Mouse (Mus musculus) layer of hippocampus, adult 9-11 months (tissue): ENCODE results near the gene Il9r.
A peak's percentile ranks its signal among the peaks of the same experiment; 100 is the strongest.

ENCODE experiments used
- DNase-seq: peaks from one replicate; pipeline ENCODE4 v3.0.0; 2022

Gene Il9r

GRCm38 (mm10) chr11:32157791-32158594 is 42.1 kb downstream of the Il9r start:
- peak; percentile 76 for DNase-seq

GRCm38 (mm10) chr11:32156854-32157630 is 43.0 kb downstream of the Il9r start:
- DNase-seq = no peak

DNA sequence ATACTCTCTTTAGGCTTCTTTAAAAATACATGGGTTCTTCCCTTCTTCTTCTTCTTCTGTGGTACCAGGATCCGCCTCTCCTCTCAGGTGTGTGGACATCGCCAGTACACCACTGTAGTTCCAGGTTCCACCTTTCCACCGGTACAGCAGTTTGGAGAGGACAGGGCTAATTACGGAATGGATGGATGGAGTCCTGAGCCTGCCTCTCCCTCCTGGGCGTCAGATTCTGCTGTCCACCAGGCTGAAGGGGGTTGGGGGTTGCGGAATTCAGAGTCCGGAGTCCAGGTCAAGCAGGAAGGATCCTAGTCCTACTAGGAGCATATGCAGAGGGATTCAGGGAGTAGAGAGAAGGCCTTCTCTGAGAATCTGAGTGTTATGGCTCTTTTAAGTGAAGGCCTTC is 46.9 kb downstream of the Il9r start:
- DNase-seq = no peak

DNA sequence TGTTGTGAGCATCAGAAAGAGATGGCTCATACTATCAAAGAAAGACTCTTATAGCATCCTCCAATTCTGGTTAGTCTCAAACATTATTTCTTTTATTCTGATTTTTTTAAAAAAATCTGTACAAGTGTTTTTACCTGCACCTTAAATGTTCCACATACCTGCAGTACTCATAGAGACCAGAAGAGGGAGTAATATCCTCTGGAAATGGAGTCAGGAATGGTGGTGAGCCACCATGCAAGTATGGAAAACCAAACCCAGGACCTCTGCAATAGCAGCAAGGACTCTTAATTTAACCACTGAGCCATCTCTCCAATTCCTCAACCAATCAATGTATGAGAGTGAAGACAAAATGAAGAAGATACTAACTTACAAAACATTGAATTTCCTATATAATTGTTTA is 47.3 kb downstream of the Il9r start:
- DNase-seq = no peak

- DNase-seq = no peak
Measured at GRCm38 (mm10) chr11:32151243-32151642, 48.8 kb downstream of the Il9r start.

- no peak for DNase-seq
Measured at GRCm38 (mm10) chr11:32149605-32150004, 50.5 kb downstream of the Il9r start.

GRCm38 (mm10) chr11:32142771-32143170 is 57.3 kb downstream of the Il9r start:
- DNase-seq = no peak

DNA sequence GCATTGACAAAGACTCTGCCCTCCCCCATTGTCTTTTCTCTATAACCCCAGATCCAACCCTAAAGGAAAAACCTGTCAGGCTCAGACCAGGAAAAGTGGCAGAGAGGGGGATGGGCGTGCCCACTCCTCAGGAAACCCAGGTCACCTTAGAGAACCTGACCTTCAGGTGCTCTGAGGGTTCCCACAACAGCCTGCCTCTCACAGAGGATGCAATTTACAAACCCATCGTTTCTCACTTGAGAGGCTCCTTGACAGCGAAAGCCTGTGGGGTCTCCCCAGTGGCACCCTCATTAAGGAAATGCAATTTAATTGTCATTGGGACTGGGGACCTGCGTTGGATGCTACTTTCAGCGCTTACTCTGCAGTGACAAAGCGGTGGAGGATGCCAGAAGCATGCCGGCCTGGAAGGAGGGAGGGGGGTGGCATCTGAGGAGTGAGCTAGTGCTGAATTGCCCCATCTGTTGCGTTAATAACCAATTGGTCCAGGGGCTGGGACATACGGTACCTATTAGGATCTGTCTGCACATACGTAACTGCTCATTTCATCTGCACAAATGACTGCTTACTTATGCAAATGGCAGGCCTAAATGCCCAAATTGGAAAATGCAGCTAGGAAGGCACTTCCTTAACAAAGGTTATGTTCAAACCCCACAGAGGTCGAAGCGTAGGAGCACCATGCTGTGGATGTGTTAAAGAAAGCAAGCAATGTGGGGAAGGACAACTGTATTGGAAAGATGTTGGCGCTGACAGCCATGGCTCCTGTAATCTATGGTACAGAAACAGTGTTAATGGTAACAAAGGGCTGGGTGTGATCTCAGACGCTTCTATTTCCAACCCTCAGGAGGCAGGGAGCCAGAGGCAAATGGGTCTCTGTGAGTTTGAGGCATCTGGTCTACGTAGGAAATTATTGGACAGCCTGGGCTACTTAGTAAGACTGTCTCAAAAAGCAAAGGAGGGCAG is 58.2 kb downstream of the Il9r start:
- peak; percentile 62 for DNase-seq

DNA sequence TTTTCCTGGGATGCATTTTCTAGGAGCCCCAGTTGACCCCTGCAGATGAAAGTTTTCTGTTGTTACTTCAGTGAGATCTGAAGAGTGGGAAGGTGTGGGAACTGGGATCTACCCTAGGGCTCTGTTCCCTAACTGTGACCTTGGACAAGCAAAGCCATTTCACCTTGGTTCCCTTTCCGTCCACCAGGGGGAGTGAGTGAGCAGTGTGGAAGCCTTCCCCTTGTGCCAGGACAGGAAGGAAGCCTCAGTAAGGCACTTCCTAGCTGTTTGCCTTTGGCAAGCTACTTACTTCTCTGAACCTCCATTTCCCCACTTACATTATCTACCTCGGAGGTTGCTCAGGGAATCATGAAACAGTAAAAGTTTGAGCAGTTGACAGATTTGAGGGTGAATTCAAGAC is 59.0 kb downstream of the Il9r start:
- DNase-seq = no peak

DNA sequence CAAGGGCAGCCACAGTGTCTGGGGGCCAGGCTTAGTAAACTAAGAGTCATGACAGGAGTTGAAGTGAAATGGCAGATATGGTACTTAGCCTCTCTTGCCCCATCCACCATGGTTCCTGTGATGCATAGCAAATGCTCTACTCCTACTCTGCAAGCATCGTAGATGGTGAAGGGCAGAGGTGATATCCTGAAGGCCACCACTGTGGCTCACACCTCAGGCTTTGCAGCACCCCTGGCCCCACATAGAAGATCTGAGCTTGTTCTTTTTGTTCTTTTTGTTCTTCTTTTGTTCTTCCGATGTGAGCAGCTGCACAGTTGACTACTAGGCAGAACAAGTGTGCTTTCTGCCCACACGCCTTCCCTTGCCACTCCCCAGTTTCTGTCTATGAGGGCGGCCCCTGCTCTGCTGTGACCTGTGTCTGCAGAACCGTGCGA is 60.5 kb downstream of the Il9r start:
- no peak for DNase-seq

GRCm38 (mm10) chr11:32138614-32138964 is 61.5 kb downstream of the Il9r start:
- no peak for DNase-seq

DNA sequence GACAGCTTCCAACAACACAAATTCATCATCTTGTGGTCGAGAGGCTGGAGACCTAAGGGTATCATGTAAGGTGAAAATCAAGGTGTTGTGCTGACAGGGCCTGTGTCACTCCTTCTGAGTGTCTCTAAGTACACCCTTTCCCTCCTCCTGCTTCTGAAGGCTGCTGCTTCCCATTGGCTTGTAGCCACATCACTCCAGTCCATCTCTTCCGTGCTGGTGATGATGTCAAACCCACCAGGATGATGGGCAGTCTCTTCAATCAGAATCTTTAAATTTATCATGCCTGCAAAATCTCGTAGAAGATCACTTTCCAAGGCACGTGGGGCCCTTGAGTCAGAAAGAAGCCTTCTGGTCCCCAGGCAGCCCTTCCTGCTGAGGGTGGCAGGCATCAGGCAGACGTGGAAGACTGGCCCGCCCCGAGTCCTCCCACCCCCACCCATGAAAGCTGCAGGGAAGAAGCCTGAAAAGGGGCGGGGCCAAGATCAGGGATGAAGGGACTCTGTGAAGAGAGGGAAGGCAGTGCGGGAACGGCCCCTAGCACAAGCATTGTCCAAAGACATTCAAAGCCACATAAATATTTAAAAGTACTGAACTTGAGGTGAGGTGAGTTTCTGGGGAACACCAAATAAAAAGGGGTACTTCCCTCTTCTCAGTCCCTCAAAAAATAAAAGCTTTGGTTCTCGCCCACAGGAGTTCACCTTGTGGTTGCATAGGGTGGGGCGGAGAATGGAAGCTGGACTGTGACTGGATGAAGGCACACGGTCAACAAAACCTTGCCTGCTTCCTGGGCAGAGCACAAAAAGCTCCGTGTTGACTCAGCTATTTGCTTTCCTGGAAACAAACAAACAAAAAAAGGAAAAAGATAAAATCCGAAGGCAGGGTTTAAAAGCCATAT is 62.1 kb downstream of the Il9r start:
- no peak for DNase-seq
